Mouse (Mus musculus) MN1 (cell line): Measurements from ENCODE around the gene Galnt17.

Source experiments
- DNase-seq: peaks from one replicate; pipeline ENCODE4 v3.0.0-alpha.2; 2016; ENCODE audit warnings: low spot score

The Galnt17 gene

DNA sequence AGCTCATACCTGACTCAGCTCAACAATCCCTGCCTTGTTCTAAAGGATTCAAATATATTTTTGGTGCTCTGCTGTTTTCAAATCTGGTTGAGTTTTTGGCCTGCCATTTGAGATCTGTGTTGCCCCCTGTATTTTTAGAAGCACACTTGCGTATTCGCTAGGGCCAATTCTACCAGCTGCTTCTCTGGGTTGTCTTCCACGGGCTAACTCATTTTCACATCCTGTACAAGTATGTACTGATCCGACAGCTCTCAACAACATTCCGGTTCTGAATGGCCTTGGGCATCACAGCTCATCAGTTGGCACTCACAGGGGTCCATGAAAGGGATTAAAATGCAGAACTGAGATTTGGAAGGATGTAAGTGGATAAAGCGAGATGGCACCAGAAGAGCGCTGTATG, 382.6 kb downstream of the Galnt17 start:
- no peak for DNase-seq

DNA sequence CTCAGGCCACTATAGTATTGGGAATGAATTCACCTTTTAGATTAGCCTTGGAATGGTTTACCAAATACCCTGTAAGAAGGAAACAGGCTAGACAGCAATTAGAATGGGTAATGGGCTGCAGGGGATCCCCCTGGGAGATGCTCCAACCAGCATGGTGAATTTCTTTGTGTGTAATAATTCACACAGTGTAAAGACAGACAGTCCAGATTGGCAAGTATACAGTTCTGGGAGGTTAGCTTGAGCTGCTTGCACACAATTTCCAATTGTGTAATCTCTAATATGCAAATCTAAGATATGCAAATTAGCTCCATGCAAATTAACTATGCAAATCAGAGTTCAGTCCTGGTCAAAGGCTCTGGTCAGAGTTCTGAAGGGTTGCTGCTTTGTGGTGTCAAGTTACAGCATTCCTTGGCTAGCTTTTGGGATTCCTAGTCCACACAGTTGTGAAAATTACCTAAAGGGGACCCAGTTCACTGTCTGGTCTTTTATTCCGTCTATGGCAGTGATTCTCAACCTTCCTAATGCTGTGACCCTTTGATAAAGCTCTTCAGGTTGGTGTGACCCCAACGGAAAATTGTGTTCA, 384.0 kb downstream of the Galnt17 start:
- DNase-seq, result no peak

DNA sequence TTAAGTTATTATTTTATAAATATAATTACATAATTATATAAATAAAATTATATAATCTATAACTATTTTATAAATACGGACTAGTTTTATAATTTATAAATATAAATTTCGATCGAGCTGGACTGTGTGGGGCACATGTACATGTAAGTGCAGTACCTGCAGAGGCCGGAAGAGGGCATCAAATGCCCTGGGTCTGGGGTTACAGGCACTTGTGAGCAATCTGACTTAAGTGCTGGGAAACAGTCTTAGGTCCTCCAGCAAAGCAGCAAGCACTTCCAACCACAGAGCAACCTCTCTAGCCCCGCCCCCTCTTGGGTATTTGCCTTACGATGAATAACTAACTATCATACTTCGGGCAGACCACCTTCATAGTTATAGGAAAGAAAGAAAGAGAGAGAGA, 388.3 kb downstream of the Galnt17 start:
- no peak for DNase-seq

DNA sequence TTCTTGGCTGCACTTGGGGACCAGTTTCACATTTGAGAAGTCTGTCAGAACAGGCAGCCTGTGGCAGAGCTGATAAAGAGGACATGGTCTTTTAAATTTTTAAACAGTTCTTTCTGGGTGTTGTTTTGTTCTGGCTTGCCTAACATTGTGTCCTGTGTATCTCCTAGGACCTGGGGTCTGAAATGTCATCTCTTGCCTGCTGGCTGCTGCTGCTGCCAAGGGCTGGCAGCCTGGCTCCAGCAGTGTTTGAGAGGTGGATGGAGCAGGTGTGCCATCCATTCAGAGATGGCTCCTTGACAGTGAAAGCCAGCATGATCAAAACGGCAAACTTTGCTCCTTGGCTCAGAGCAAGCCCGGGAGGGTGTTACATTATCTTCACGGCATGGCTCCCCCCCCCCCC, 393.7 kb downstream of the Galnt17 start:
- no peak for DNase-seq

DNA sequence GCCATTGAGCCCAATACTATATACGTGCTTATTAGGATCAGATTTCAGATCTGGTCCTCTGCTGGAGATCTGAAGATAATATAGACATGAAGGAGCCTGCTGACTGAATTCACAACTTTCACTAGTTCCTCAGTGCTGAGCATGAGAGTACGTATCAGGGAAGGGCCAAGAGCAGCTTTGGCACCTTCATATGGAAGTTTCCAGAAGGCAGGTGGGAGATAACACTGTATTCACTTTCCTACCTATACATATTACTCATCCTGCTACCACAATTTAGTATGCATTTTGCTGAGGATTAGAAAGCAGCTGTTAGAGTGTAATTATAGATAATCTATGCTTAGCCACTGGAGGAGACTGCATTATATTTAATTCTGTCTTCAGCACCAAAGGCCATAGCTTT, 396.7 kb downstream of the Galnt17 start:
- no peak for DNase-seq

DNA sequence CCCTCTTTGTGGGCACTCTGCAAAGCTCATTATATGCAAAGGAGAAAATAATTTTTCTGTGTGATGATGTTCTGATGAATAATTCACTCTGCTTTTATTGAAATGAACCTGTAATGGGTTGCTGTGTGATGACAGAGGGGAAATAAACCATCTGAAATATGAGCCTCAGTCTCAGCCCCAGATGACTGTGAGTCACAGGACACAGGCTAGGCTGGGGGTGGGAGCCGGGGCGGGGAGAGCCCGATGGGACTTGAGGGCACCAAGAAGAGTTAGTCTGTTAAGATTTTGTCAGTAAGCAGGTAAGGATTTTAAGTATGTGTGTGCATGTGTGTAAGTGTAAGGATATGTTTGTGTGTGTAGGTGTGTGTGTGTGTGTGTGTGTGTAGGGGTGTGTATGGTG, 406.6 kb downstream of the Galnt17 start:
- DNase-seq, result no peak

DNA sequence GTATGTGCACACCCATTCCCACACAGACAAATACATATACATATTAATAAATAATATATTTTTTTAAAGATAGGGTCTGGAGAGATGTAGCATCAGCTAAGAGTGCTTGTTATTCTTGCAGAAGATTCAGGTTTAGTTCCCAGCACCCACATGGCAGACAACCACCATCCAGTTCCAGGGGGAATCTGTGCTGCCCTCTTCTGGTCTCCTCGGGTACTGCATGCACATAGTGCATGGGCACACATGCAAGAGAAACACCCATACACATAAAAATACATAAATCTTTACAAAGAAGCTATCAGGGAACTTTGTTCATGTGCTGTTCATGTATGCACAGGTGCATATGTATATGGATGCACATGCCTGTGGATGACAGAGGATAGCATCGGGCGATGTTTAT, 412.3 kb downstream of the Galnt17 start:
- DNase-seq, result no peak

DNA sequence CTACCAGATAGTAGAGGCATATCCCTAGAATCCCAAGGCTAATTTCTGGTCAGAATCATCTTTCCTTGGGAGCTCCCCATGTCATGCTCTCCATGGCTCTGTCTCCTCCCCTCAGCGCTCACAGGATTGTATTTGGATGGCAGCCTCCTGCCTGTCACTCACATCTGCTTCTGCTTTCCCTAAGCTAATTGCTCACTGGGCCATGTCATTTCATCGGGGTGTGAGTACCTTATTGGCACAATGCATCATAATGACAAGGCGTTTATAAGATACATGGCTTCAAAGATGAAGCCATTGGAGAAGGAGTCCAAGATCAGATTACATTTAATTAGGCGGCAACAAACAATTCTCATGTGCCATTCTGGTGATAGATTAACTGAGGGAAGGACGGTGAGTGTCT, 416.6 kb downstream of the Galnt17 start:
- DNase-seq, result no peak

DNA sequence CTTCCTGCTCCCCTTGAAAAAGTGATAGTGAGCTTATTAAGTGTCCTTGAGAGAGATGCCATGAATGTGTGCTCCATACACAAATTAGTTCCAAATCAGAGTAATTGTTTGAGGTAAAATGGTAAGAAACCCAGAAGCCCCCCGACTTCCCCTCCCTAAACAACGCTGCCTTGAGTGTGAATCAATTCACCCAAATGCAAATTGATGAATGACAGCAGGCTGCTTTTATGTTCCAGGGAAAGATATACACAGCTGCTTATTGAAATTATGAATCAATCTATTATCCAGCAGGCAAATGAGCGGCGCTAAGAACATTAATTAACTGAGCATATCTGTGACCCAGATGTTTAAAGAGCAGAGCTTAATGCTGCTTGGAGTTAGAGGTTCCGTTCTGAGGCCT, 428.0 kb downstream of the Galnt17 start:
- no peak for DNase-seq

DNA sequence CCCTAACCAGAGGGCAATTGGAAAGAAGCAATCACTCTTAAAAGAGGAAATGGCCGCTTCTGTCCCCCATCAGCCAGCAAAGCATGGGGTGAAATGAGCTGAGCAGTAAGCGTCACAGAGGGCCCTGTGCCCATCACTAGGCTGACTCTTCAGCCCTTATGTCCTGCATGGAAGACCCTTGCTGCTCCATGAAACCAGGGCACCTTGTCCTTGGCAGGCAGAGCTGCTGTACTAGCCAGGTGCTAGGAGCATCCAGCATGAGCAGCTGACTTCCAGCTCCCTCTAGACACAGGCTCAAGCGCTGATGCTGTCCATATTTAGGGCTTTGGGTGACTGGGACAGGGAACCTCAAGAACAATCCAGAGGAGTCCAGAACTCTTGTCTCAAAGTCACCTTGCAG, 432.9 kb downstream of the Galnt17 start:
- DNase-seq, result no peak

DNA sequence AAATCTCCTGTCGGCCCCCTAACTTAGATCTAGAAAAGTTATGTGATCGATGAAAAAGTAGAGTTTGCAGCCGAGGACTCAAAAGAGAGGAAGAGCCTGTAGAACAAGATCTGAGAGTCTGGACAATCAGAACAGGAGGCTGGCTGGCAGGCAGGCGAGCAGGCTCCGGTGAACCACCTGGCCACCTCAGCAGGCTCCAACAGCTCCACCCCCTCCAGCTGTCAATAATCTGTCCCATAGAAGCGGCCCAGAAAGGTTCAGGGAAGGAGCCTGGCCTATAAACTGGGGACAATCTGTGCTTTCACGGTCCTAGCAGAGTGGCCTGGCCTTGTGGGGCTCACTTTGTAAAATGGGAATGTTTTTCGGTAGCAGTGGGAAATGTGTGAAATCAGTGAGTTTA, 437.2 kb downstream of the Galnt17 start:
- no peak for DNase-seq

DNA sequence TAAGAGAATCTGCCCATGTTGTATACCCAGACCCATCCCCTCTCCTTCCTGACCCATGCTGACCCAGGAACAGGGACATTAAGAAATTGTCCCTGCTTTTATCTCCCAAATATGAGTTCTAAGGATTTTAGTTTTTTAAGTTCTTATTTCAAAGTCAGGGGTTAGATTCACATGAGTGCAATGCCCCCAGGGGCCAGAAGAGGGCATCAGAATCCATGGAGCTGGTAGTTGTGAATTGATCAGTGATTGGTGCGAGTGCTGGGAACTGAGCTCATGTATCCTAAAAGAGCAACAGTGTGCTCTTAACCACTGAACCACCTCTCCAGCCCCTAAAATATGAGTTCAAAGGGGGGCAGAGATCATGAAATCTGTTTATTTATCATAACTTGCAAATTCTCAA, 438.4 kb downstream of the Galnt17 start:
- DNase-seq, result no peak

DNA sequence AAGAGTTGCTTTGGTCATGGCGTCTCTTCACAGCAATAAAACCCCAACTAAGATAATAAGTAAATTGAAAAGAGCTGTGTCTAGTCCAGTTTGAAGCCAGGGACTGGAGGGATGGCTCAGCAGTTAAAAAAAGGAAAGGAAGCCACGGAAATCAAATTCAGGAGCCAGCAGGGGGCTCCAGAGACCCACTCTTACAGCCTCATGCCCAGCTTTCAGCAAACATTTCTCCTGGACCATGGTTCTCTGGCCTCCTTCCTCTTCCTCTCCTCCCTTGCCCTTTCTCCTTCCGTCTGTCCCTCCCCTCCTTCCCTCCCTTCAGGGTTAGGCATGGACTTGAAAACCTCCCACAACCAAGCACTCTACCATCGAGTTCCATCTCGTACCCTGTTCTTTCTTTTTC, 446.0 kb downstream of the Galnt17 start:
- DNase-seq, result peak; percentile 45

DNA sequence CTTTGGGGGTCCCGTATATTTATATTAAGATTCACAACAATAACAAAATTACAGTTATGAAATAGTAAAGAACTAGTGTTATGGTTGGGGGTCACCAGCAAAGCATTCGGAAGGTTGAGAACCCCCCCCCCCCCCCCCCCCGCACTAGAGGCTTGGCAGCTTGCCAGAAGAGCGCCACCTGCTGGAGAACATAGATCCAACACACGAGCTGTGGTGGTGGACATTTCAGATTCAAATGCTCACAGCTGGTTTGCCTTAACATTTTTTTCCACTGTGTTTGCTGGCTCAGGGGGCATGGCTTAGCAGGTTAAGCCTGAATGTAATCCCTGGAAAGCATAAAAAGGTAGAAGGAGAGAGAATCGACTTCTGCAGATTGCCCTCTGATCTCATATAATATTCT, 448.6 kb downstream of the Galnt17 start:
- no peak for DNase-seq

DNA sequence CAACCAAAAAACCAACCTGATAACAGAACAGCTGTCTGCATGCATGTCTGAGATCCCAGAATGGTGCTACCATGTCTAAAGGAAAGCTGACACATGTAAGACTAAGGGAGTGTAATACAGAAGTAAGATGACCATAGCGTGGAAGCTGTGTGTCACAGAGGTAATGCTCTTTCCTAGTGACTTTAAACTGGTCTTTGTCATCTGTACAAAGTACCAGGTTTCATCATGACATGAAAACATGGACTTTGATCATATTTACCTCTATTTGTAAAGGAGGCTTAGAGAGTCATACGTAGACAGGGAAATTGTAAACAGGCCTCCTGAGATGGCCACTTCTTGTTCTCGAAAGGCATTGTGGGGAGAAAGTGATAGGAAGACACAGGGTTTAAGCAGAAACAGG, 449.6 kb downstream of the Galnt17 start:
- no peak for DNase-seq

DNA sequence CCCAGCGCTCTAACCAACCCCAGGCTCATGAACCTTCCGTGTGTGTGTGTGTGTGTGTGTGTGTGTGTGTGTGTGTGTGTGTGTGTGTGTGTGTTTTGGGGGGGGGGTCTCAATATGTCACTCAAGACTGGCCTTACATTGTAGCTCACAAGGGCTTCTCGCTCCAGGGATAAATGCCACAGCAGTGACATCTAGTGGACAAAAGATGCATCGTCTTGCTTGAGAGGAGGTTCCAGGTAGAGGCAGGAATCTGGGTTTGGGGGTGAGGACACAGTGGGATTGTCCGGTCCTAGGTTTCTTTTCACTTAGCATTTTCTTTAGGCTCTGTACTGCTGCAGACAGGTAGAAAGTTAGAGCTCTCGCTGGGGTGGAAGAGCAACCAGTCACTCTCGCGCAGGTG, 450.1 kb downstream of the Galnt17 start:
- peak; percentile 45 for DNase-seq

DNA sequence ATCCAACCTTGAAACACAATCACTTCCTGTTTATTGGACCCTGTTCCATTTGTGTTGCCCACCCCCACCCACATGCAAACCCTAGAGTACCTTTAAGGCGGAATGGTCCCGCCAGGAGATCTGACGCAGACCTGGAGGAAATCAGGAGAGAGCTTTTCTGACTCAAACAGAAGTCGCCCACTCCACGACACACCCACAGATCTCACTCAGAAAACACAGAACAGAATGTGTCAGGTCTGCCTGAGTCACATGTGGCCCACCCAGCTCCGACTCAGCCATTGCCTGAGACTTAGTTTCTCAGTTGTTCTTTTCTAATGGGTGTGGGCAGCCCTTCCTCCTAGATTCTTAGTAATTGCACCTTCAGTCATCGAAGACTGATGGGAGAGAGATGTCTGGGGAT, 453.9 kb downstream of the Galnt17 start:
- no peak for DNase-seq

DNA sequence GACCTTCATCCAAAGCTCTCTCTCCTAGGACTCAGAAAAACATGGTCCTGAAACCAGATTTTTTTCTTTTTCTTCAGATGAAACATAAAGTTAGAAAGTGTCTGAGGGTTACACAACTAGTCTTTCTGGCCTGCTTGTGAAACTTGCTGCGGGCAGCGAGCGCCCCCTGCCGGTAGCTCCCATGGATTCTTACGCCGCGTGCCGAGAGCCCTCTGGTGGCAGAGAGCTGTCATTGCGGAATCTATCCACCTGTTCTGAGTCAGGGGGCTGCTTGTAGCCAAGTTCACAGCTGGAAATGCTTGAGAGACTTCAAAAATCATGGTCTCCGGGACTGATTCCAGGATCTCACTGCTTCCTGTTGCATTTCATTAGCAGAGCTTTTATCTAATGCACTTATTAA, 454.9 kb downstream of the Galnt17 start:
- DNase-seq, result peak; percentile 85

DNA sequence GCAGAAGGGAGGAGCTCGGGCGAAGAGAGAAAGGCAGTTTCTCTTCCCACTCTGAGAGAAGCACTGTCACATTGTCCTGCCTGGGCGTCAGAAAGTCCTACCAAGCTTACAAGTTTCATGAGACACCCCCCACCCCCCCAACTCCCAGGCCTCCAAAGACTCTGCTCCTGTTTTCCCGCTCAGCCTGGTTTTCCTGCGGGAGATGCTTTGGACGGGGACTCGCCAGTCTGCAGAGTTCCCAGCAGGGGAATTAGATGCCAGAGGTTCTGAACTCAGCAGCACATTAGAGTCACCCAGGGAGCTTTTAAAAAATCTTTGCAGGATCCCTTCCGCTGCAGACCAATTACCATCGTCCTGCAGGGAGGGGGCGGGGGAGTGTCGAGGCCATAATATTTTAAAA, 456.1 kb downstream of the Galnt17 start:
- no peak for DNase-seq

DNA sequence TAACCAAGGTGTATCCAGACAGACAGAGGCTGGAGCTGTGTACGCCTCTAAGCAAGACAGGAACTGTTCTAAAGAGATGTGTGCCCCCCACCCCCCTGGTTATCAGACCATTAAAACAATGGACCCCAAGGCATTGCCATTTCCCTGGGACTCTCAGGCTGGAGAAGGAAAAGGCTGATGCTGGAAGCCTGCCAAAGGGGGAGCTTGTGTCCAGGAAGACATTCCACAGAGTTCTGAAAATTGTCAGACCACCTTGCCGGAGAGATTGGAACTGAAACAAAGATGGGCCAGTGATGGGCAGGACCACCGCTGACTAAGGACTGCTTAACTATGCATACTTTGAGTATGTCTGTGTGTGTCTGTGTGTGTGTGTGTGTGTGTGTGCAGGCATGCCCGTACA, 458.7 kb downstream of the Galnt17 start:
- DNase-seq, result no peak

DNA sequence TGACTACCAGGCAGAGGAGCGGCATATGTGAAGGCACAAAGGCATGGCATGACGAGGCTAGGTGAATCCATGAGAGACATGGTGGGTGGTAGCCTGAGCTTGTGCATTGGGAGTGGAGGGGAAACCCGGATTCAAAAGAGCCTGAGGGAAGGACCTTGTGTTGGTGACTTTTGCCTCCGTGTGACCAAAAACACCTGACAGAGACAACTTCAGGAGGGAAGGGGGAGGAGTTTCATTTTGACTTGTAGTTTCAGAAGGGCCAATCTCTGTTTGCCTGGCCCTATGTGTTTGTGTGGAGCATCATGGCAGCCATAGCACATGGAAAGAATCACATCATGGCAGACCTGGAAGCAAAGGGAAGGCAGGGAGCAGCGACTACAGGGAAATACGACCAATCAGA, 459.7 kb downstream of the Galnt17 start:
- DNase-seq, result no peak

DNA sequence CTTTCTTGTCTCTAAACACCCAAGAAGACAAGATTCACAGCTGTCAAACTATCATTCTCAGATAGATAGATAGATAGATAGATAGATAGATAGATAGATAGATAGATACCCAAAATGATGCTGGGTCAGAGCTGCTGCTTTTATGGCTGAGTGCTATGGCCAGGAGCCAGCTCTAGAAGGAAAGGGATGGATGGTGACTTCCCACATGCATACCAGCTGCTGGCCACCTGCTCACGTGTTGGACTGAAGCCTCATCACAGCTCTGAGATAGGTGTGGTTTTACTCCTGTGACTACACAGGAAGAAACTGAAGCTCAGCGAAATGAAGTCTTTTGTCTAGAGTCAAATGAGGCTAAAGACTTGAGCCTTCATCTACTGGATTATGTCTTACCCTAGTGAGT, 482.5 kb downstream of the Galnt17 start:
- DNase-seq, result no peak
